Mouse (Mus musculus): ENCODE measurements at regions not wholly inside any gene's neighbourhood (a gene's known extent, or its start where the extent isn't known, plus 50 kb on each side); places are given as distances from the start of the nearest gene placed in this dataset.

DNA sequence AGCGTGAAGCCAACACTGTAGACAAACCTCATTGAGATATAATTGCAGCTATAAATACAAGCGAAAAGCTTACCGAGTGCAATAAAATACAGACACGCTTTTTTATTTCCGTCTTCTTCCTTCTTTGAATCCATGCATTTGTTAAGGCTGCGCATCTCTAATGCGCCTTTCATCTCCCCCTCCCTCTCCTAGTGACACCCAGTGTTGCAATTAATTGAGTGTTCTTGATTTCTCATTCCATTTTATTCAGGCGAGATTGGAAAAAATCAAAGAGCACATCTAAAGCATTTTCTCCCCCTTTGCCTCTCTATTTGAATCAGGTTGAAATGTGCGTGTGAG, 293.2 kb upstream of the Tle4 start:
- no peak for DNase-seq (ENCODE audit: low spot score)

DNA sequence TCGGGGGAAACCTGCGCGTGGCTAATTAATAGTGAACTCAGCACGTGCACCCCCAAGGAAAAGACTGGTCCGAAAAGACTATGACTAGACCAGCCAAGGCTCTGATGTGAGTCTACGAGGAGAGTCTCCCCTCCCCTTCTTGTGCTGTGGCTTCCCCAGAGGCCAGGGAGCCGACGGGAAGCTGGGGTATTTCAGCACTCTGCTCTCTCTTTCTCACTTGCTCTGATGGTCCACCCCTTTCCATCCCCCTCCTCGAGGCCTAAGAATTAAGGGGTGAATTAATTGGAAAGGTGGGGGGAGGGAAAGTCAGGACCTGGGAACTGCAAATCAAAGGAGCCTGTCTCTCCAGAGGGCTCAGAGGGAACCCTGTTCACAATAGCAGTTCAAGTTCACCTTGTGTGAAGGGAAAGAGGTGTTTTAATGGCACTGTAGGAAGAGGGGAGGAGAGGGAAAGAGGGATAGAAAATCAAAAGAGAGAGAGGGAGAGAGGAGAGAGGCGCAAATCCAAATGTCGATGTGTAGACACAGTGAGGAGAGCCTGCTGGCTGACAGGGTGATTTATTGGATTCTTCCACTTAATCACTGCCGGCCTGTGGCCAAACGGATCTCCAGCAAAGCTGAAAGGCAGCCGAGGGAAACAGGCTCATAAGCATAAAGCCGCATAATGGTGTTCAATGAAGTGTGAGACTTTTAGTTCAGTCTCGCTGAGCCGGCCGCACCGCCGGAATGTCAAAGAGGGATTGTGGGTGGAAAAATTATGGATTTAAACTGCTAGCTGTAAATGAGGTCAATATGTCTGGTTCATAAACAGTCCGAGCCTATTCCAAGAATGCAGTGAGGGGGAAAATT, 292.6 kb upstream of the Tle4 start:
- peak; percentile 46 for DNase-seq (ENCODE audit: low spot score)

DNA sequence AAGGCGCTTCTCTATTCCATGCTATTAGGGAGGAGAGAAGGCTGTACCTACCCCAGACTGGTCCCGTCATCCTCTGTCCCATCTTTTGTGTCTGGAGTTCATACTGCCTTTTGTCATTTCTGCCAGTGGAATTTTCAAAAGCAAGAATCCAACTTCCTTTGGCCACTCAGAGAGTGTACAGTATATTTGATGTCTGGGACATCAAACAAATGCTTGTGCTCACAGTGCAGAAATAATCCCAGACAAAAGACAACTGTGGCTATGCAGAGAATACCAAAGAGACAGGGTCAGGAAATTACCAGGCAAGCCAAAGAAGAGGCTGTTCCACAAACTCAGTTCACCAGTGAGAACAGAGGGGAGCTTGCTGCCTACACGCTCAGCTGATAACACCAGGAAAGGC, 291.9 kb upstream of the Tle4 start:
- no peak for DNase-seq (ENCODE audit: low spot score)

DNA sequence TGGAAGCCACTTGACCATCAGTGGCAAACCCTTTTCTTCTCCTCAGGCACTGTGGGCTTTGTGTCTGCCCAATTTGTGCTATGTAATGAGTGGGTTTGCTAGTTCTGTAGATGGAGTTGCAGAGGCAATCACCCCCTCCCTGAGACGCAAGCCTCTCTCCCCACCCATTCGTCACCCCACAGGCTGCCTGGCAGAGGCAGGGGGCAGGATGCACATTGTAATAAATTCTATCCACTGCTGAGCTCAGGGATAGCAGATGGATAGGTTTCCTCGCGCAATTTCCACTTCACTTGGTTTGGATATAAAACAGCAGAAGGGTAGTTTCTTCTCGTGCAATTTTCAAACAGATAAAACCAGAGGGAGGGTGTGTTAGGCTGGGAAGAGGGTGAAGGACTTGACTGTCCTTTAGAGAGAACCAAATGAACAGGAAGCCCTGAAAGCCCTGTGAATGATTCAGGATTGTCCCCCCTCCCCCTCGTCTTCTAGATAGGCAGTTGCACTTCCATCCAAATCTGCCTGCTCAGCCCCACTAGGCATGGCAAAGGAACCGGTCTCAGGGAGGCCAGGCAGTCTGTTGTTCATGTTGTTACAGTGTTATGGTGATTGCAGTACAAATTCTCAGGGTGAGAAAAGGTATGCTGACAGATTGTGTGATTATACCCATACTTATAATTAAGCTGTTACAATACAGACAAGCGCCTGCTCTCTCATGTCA, 286.0 kb upstream of the Tle4 start:
- no peak for DNase-seq (ENCODE audit: low spot score)

DNA sequence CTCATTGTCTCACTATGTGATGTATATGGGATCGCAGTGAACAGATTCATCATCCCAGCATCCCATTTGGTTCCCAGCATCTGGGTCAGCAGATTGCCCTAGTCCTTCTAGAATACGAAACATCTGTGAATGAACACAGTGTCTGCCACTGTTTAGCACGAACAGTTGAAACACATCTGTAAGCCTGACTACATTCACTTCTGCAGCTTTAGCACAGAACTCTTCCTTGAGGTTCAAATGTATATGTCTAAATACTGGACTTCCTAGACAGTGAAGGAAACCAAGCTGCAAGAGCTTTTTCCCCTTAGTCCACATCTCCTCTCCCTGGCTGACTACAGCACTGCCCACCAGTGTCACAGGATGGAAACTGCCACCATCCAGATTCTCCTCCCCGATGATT, 283.0 kb upstream of the Tle4 start:
- no peak for DNase-seq (ENCODE audit: low spot score)

DNA sequence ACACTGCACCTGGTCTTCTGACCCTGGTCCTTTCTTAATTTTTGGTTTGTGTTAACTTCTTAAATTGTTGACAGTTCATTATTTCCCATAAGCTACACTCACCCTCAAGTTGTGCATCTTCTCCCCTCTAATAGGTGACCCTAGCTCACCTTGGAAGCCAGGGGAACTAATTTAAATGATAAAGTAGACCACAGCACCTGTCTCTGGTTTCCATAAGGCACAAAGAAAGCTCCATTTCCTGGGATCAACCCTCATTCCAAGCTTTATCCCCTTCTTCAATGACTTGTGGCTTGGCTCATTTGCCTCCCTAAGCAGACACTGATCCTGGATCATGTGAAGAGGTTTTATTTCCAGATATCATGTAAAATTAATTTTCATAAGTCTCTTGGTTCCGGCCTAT, 276.1 kb upstream of the Tle4 start:
- DNase-seq (ENCODE audit: low spot score), result no peak

DNA sequence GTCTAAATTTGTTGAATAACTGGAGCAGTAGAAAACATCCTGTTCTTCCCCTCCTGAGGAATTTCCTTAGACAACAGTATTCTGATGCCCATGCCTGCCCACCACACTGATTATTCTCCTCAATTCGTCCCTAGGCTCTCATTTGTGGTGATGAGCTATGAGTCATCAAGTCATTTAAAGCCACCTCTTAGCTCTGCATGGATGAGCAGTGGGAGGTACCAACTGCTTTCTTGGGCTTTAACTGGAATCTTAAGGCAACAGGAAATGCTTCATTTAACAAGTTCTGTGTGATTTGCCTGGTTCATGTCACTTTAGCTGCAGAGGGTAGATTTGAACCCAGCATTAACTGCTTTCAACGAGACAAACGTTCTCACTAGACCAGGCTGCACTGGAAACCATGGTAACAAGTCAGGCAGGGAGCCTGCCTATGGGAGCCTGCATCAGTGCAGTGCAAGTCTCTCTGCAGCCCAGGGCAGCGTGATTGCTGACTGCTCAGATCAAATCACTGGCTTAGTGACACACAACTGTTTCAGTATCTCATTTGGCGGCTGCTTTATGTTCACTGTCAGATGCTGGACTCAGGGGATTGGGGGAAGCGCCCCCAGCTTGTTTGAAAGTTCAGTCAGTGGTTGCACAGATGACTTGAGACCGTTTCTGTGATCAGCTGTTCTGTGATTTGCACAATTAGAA, 273.5 kb upstream of the Tle4 start:
- DNase-seq (ENCODE audit: low spot score), result no peak

DNA sequence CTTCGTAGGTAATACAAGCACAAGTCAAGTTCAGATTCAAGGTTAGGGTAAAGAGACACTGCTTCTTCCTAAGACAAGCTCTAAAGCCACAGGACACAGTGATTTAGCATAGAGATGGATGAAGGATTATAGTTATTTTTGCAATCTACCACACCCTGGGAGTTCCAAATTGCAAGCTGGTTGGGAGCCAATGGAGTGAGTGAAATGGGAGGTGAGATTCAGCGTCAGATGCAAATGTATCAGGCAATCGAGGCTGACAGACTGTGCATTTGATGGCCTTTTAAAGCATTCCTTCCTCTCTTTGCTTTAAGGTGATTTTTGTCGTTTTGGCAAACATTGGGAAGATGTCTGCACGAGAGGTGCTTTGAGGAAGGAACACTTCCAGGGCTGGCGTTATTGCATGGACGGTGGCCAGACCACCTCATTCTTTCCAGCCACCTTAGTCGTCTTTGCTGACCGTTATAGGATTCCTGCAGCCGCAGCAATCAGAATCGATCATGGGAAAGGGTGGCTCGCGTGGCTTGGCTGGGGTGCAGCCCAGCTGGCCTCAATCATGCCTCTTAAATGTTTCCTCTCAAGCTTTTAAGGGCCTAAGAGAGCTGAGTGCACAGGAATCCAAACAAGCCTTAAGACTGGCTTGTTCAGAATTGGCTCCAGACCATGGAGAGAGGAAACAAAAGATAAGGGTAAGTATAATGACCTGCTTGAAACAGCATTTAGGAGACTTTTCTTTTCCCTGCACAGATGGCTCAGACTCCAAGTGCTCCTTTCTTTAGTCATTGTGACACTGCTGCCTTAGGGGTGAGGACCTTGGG, 265.0 kb upstream of the Tle4 start:
- no peak for DNase-seq (ENCODE audit: low spot score)

DNA sequence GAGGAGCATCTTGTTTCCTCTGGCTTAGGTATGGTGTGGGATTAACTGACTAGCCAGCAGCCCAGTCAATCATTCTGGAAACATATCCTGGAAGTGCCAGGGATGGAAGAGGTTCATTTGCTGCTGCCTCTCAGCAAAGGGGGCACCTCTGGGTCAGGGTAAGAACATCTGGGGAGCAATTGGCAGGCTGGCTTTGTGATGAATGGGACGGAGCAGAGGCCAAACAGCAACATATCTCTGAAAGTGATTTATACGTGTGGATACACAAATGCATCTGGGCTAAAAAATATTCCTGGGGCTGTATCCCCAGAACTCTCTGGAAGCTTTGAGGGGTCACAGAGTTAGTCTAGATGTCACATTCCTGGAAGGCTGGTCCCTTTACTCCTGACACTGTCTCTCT, 257.2 kb upstream of the Tle4 start:
- no peak for DNase-seq (ENCODE audit: low spot score)

DNA sequence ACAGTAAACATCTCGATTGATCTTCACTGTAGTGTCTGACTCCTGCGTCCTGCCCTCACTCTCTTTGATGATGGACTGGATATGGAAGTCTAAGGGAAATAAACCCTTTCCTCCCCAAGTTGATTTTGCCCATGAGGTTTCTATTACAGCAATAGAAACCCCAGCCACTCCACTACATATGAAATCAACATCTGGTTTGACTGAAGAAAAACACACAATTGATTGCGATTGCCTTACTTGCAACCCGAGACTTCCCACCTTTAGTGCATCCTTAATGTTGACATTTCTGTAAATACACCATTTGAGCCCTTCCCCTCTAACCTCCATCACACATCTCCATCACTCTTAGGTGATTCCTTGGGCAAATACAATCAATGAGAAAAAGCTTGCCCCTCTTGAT, 255.6 kb upstream of the Tle4 start:
- DNase-seq (ENCODE audit: low spot score), result no peak

DNA sequence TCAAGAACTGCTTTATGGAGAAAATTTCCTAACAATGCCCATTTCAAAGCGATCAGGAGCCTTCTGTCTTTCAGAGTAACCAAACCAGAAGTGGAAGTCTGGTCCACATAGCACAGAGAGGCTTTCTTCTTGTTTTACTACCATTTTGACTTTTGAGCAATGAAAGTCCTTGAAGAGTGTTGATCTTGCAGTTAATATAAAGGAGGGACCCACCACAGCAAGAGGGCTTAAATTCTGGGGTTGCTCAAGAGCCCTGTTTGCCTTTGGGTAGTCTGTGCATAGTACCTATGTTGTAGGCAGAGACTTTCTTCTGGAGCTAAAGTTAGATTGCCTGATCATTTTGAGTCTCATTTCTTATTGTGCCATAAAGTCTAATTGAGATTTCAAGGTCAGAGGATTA, 251.7 kb upstream of the Tle4 start:
- DNase-seq (ENCODE audit: low spot score), result no peak

DNA sequence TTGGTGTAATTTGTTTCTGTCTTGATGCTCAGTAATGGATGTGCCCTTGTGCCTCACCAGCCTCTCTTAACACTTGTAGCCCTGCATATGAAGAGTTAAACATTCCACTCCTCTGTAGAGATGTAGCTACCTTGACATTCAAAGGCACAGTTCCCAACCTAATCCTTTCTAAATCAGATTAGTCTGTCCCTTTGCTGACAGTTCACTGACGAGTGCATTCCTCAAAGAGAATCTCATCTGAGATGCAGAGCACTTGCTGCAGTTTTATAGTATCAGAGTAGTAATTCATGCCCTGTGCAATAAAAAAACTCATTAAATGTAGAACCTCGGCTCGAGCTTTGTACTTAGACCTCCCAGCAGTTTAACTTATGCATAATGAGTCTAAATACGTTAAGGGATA, 249.3 kb upstream of the Tle4 start:
- DNase-seq (ENCODE audit: low spot score), result no peak

DNA sequence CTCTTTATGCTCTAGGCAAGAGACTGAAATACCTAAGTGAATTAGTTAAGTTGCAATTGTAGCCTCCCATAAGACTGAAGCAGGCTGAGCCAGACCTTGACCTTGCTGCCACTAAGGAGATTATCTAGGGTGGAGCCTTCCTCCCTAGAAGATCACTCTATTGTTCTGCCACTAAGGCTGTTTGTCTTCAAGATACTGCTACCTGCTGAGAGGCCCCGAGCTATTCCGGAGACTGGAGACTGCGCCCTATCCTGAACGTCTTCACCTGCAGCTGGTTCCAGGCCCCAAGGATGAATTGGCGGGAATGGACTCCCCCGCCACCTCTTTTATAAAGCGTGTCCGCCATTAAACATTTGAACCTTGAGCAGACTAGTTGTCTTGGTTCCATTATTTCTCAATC, 237.8 kb upstream of the Tle4 start:
- DNase-seq (ENCODE audit: low spot score), result no peak

DNA sequence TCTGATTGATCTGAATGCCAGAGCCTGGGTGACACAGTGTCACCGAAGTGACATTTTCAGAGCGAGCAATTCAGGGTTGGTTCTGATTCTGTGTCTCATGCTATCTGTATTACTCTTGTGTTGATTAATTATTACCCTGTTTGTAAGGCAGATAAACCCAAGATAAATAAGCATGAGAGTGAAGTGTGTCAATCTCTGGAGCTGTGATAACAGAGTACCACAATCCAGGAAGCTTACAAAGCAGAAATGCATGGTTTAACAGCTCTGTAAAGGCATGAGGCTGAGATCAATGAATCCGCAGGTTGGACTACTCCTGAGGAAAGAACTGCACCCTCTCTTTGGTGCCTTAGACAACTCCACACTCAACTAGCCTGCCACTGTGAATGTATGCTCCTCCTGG, 218.5 kb upstream of the Tle4 start:
- no peak for DNase-seq (ENCODE audit: low spot score)

DNA sequence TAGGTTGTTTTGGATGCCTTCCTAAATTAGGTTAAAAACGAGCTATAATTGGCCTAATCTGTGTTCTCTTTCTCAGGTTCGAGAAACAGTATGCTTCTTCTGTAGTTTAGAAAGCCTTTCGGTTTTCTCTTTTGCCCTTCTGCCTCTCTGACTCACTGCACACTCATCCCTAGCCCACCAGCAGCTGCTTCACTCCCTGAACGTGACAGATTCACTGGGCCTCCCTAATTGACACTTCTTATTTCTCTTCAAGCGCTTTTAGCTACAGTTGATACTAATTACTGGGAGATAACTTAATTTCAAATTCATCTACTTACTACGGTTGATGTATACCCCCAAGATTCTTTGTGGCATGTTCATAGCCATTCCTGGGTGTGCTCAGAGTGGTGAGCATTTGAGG, 208.9 kb upstream of the Tle4 start:
- no peak for DNase-seq (ENCODE audit: low spot score)

DNA sequence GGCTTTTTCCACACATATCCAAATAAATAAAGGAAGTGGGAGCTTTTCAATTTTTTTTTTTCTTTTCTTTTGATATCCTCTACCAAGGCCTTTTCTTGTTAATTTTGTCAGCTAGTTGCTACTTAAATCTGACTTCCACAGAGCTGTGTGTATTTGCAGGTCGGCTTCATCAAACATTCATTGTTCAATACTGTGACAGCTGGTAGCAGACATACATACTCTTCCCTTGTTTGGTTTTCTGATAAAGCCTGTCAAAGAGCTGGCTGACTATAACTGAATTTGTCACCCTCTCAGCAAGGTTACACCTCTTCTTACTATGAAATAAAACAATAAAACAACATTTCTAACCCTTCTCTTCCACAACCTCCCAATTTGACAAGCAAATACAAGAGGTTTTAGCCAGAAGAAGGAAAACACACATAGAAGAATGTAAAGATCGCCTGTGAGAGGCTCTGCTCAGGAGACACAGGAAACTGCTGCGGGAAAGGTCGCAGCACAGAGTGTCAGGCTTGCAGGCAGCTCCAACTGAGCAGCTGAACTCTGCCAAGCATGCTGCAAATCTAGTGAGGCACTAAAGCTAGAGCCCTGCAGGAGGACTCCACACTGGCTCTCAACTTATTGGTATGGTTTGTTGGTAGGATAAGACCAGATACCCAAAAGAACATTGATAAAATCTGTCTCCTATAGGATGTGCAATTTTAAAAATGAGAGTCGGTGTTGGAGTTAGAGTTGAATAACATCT, 205.2 kb upstream of the Tle4 start:
- no peak for DNase-seq (ENCODE audit: low spot score)

DNA sequence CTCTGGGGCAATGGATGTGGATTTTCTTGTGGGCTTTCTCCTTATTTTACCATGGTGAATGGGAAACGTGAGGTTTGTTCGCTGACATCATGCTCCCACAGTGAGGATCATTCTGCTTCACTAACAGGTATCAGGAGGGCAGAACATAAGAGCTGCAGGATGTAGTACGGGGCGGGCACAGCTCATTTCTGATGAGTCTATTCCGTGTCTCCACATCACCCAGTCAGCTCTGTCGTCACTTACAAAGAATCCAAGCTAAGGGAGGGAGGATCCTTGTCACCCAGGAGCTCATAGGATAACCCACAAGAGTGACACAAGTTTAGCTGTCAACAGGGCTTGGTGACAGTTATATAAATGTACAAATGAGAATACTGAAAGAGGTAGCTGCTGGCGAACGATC, 203.8 kb upstream of the Tle4 start:
- no peak for DNase-seq (ENCODE audit: low spot score)

DNA sequence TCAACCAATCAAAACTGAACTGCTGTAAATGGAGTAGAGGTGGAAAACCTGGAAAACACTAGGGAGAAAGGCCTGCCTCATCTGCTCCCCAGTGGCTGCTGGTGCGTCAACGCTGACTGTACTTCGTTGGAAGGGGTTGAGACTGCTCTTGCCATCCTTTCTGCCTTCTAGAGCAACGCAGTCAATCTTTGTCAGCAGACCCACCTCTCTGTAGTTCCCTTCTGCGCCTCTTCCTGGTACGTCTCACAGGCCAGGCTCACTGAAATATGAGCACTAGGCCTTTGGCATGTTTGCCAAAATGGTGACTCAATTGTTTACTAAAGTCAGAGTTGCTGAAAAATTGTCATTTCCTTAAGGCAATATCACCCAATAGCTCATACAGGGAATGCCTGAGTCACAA, 201.2 kb upstream of the Tle4 start:
- DNase-seq (ENCODE audit: low spot score), result no peak

DNA sequence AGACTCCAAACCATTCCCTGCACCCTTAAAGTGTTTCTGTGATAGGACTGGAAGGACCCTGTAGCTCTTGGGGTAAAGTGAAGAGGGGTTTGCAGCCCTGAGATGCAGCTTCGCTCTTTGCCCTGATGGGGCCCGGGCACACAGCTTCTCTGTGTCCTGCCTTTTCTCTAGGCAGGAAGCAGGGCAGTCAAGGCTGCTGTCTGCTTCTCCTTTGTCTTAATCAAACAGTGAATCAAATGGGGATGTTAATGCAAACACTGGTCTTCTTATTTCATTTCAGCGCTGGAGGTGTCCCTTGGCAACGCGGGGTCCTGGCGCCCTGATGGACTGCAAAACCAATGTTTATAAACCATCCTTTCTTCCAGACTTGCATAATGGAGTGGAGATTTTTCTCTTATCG, 200.6 kb upstream of the Tle4 start:
- DNase-seq (ENCODE audit: low spot score), result no peak

DNA sequence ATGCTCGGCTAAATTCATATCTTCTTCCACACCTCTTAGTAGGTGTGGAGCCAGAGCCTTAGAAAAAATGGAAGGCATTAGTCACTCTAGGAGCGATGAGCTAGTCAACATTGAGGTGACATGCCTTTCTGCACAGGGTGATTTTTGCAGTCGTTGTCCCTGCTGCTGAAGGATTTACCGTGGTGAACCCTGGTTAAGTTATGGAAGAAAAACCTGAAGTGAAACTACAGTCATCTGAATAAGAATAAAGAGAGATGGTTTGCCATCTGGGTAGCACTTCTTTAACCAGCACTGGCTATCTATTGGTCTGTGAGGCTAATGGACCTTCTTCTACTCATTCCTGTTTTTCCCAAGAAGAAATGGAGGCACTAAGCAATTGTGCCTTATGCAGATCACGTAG, 198.1 kb upstream of the Tle4 start:
- DNase-seq (ENCODE audit: low spot score), result no peak

DNA sequence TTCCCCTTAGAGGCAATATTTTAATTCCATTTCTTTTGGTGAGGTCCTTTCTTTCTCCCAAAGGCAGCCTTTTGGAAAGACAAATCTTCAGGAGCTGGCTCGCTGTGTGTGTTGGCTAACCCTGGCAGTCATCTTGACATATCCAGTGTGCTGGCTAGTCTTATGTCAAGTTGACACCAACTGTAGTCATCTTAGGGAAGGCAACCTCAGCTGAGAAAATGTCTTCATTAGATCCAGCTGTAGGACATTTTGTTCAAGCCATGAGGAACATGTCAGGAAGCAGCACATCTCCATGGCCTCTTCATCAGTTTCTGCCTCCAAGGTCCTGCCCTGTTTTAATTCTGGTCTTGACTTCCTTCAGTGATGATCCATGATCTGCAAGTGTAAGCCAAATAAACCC, 192.1 kb upstream of the Tle4 start:
- DNase-seq (ENCODE audit: low spot score), result no peak

DNA sequence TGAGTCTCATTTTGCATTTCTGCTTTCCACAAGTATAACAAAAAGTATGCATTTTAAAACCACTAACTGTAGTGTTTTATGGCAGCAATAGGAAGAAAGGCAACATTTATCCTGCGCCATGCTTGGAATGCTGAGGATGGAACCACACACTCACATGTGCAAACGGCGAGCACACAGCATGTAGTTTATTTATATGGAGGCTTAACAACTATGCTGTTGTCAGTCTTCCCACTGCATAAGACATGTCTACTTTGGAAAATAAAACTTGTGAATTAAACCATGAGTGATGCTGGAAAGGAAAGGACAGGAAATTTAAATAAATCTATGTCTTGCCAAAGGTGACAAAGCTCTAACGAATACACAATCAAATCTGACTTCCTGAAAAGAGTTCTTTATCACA, 190.8 kb upstream of the Tle4 start:
- DNase-seq (ENCODE audit: low spot score), result no peak

All from layer of hippocampus, adult 11-12 months (tissue).